Mouse (Mus musculus): ENCODE data around the gene Dgkb. TPM values are rescaled to one million over a fixed set of nuclear protein-coding genes. Genes with fewer than 3 reads are reported as not detected.

Gene Dgkb
- polyA plus RNA-seq, 1 experiment = 0.03 TPM

GRCm38 (mm10) chr12:38589951-38590350 lies 772.4 kb downstream of the Dgkb start:
- H3K4me1 ChIP-seq (replicated peaks; ENCODE audit: control insufficient read depth, insufficient read depth, low read length) = no peaks in the 10 kb centered on the region
- H3K27me3 ChIP-seq (ENCODE audit: control insufficient read depth, insufficient read depth, low read length) = no peaks in the 10 kb centered on the region
- H3K4me3 ChIP-seq (ENCODE audit: control insufficient read depth, insufficient read depth, low read length) = no peak overlapping the region
- H3K27ac ChIP-seq (ENCODE audit: control insufficient read depth, insufficient read depth, low read length) = no peak overlapping the region
- no peak for DNase-seq
- H3K36me3 ChIP-seq (ENCODE audit: control insufficient read depth, insufficient read depth, low read length) = no peaks in the 10 kb centered on the region
- TF ChIP-seq POLR2A (IDR thresholded peaks at IDR 0.05; ENCODE audit: control insufficient read depth, extremely low read depth, insufficient read depth, low read length, poor library complexity) = no peak
- TF ChIP-seq CTCF (IDR thresholded peaks at IDR 0.05; ENCODE audit: borderline replicate concordance, control insufficient read depth, extremely low read depth, insufficient read depth, low read length, poor library complexity) = no peak

GRCm38 (mm10) chr12:38593653-38594052 lies 776.1 kb downstream of the Dgkb start:
- Histone ChIP-seq H3K4me3 (ENCODE audit: control insufficient read depth, insufficient read depth, low read length) (no peak overlapping the region), H3K27ac (ENCODE audit: control insufficient read depth, insufficient read depth, low read length) (no peak overlapping the region), H3K36me3 (ENCODE audit: control insufficient read depth, insufficient read depth, low read length) (no peaks in the 10 kb centered on the region), H3K27me3 (ENCODE audit: control insufficient read depth, insufficient read depth, low read length) (no peaks in the 10 kb centered on the region), H3K4me1 (replicated peaks; ENCODE audit: control insufficient read depth, insufficient read depth, low read length) (no peaks in the 10 kb centered on the region)
- no peak for TF ChIP-seq POLR2A (IDR thresholded peaks at IDR 0.05; ENCODE audit: control insufficient read depth, extremely low read depth, insufficient read depth, low read length, poor library complexity)
- no peak for TF ChIP-seq CTCF (IDR thresholded peaks at IDR 0.05; ENCODE audit: borderline replicate concordance, control insufficient read depth, extremely low read depth, insufficient read depth, low read length, poor library complexity)
- 95% methylated on average over 2 of the region's 2 CpGs for WGBS
- DNase-seq = no peak

GRCm38 (mm10) chr12:38594055-38594454 lies 776.5 kb downstream of the Dgkb start:
- Histone ChIP-seq H3K27ac (ENCODE audit: control insufficient read depth, insufficient read depth, low read length) (no peak overlapping the region), H3K4me1 (replicated peaks; ENCODE audit: control insufficient read depth, insufficient read depth, low read length) (no peaks in the 10 kb centered on the region), H3K36me3 (ENCODE audit: control insufficient read depth, insufficient read depth, low read length) (no peaks in the 10 kb centered on the region), H3K4me3 (ENCODE audit: control insufficient read depth, insufficient read depth, low read length) (no peak overlapping the region), H3K27me3 (ENCODE audit: control insufficient read depth, insufficient read depth, low read length) (no peaks in the 10 kb centered on the region)
- TF ChIP-seq CTCF (IDR thresholded peaks at IDR 0.05; ENCODE audit: borderline replicate concordance, control insufficient read depth, extremely low read depth, insufficient read depth, low read length, poor library complexity) = no peak
- no peak for TF ChIP-seq POLR2A (IDR thresholded peaks at IDR 0.05; ENCODE audit: control insufficient read depth, extremely low read depth, insufficient read depth, low read length, poor library complexity)
- WGBS = 30% methylated on average over 3 of the region's 3 CpGs
- no peak for DNase-seq

- Histone ChIP-seq H3K4me1 (replicated peaks; ENCODE audit: control insufficient read depth, insufficient read depth, low read length) (no peaks in the 10 kb centered on the region), H3K27me3 (ENCODE audit: control insufficient read depth, insufficient read depth, low read length) (no peaks in the 10 kb centered on the region), H3K36me3 (ENCODE audit: control insufficient read depth, insufficient read depth, low read length) (no peaks in the 10 kb centered on the region), H3K4me3 (ENCODE audit: control insufficient read depth, insufficient read depth, low read length) (no peak overlapping the region), H3K27ac (ENCODE audit: control insufficient read depth, insufficient read depth, low read length) (no peak overlapping the region)
- WGBS = 92% methylated on average over 7 of the region's 7 CpGs
- DNase-seq = no peak
- TF ChIP-seq POLR2A (IDR thresholded peaks at IDR 0.05; ENCODE audit: control insufficient read depth, extremely low read depth, insufficient read depth, low read length, poor library complexity) (no peak), CTCF (IDR thresholded peaks at IDR 0.05; ENCODE audit: borderline replicate concordance, control insufficient read depth, extremely low read depth, insufficient read depth, low read length, poor library complexity) (no peak)
Observed at GRCm38 (mm10) chr12:38596416-38597062, 779.0 kb downstream of the Dgkb start.

GRCm38 (mm10) chr12:38598096-38598495 lies 780.6 kb downstream of the Dgkb start:
- Histone ChIP-seq H3K36me3 (ENCODE audit: control insufficient read depth, insufficient read depth, low read length) (no peaks in the 10 kb centered on the region), H3K27ac (ENCODE audit: control insufficient read depth, insufficient read depth, low read length) (no peak overlapping the region), H3K27me3 (ENCODE audit: control insufficient read depth, insufficient read depth, low read length) (no peaks in the 10 kb centered on the region), H3K4me3 (ENCODE audit: control insufficient read depth, insufficient read depth, low read length) (no peak overlapping the region), H3K4me1 (replicated peaks; ENCODE audit: control insufficient read depth, insufficient read depth, low read length) (no peaks in the 10 kb centered on the region)
- TF ChIP-seq POLR2A (IDR thresholded peaks at IDR 0.05; ENCODE audit: control insufficient read depth, extremely low read depth, insufficient read depth, low read length, poor library complexity) (no peak), CTCF (IDR thresholded peaks at IDR 0.05; ENCODE audit: borderline replicate concordance, control insufficient read depth, extremely low read depth, insufficient read depth, low read length, poor library complexity) (no peak)
- DNase-seq = no peak
- WGBS = 90% methylated on average over 2 of the region's 2 CpGs

GRCm38 (mm10) chr12:38600165-38600845 lies 782.8 kb downstream of the Dgkb start:
- Histone ChIP-seq H3K4me1 (replicated peaks; ENCODE audit: control insufficient read depth, insufficient read depth, low read length) (no peaks in the 10 kb centered on the region), H3K27ac (ENCODE audit: control insufficient read depth, insufficient read depth, low read length) (no peak overlapping the region), H3K4me3 (ENCODE audit: control insufficient read depth, insufficient read depth, low read length) (no peak overlapping the region), H3K36me3 (ENCODE audit: control insufficient read depth, insufficient read depth, low read length) (no peaks in the 10 kb centered on the region), H3K27me3 (ENCODE audit: control insufficient read depth, insufficient read depth, low read length) (no peaks in the 10 kb centered on the region)
- WGBS = 97% methylated on average over 3 of the region's 3 CpGs
- TF ChIP-seq CTCF (IDR thresholded peaks at IDR 0.05; ENCODE audit: borderline replicate concordance, control insufficient read depth, extremely low read depth, insufficient read depth, low read length, poor library complexity) (no peak), POLR2A (IDR thresholded peaks at IDR 0.05; ENCODE audit: control insufficient read depth, extremely low read depth, insufficient read depth, low read length, poor library complexity) (no peak)
- DNase-seq = no peak

Data from thymus, adult 2 months (tissue).